Mouse (Mus musculus) MEL (cell line): ENCODE measurements around the gene Nptn. TPM values are rescaled to one million over a fixed set of nuclear protein-coding genes. Genes with fewer than 3 reads are reported as not detected.

ENCODE experiments used
- DNase-seq: peaks from one replicate; pipeline ENCODE4 v3.0.0; 2011; ENCODE audit warnings: low read depth, low spot score
- H3K27ac ChIP-seq: 2 replicates; pipeline ENCODE4 v1.5.1; 2012; ENCODE audit warnings: low read depth, mild to moderate bottlenecking, control low read depth, low read length, moderate library complexity; ENCODE audit not compliant: control insufficient read depth
- H3K27me3 ChIP-seq, 2 experiments: fragments of 150-350 bp in 1 of 2; sonication (generic) in 1 of 2; 2 replicates each; pipeline ENCODE4 v1.6.1; 2012; ENCODE audit warnings: low read length in 2 of 2, mild to moderate bottlenecking in 2 of 2, improper control_type of control experiment in 1 of 2, moderate library complexity in 1 of 2; ENCODE audit not compliant: insufficient read depth in 2 of 2, control insufficient read depth in 1 of 2
- H3K36me3 ChIP-seq, 2 experiments: 2 replicates each; pipeline ENCODE4 v1.6.1; 2012 to 2014; ENCODE audit warnings: low read length in 2 of 2, improper control_type of control experiment in 1 of 2, inconsistent platforms in 1 of 2, mild to moderate bottlenecking in 1 of 2; ENCODE audit not compliant: insufficient read depth in 2 of 2, control insufficient read depth in 1 of 2
- H3K4me1 ChIP-seq, 2 experiments: fragments of 150-350 bp in 1 of 2; sonication (generic) in 1 of 2; 2 replicates each; pipeline ENCODE4 v1.6.1; 2012; ENCODE audit warnings: low read length in 2 of 2, improper control_type of control experiment in 1 of 2, mild to moderate bottlenecking in 1 of 2; ENCODE audit not compliant: insufficient read depth in 2 of 2, control insufficient read depth in 1 of 2
- H3K4me3 ChIP-seq, 2 experiments: fragments of 150-350 bp in 1 of 2; sonication (generic) in 1 of 2; 2 replicates each; pipeline ENCODE4 v1.5.1; 2012; ENCODE audit warnings: low read depth in 2 of 2, low read length in 2 of 2, mild to moderate bottlenecking in 2 of 2, moderate library complexity in 2 of 2, control low read depth in 1 of 2, improper control_type of control experiment in 1 of 2; ENCODE audit not compliant: control insufficient read depth in 1 of 2, insufficient read depth in 1 of 2
- H3K79me2 ChIP-seq: 2 replicates; pipeline ENCODE4 v1.6.1; 2012; ENCODE audit warnings: mild to moderate bottlenecking, low read length, moderate library complexity; ENCODE audit not compliant: control insufficient read depth, poor library complexity, insufficient read depth
- H3K9ac ChIP-seq: 2 replicates; pipeline ENCODE4 v1.6.1; 2012; ENCODE audit warnings: low read depth, mild to moderate bottlenecking, control low read depth, low read length, moderate library complexity; ENCODE audit not compliant: control insufficient read depth, poor library complexity, severe bottlenecking
- H3K9me3 ChIP-seq: fragments of 150-350 bp; sonication (generic); replicated peaks from 2 replicates; pipeline ENCODE4 v1.6.1; 2012; ENCODE audit warnings: mild to moderate bottlenecking, low read length, improper control_type of control experiment, moderate library complexity; ENCODE audit not compliant: insufficient read depth
- CHD1 ChIP-seq: IDR thresholded peaks from 2 replicates; pipeline ENCODE4 v1.6.1; 2012; ENCODE audit warnings: low read depth, mild to moderate bottlenecking, inconsistent platforms, low read length, improper control_type of control experiment
- CTCF ChIP-seq, 3 experiments: IDR thresholded peaks in 2 of 3; conservative IDR thresholded peaks in 1 of 3; 2 replicates each; pipeline ENCODE4 v1.5.1; 2011 to 2012; ENCODE audit warnings: low read length in 3 of 3, low read depth in 2 of 3, mild to moderate bottlenecking in 2 of 3, improper control_type of control experiment in 1 of 3, inconsistent platforms in 1 of 3, mixed read lengths in 1 of 3, moderate library complexity in 1 of 3; ENCODE audit not compliant: control insufficient read depth in 1 of 3, insufficient read depth in 1 of 3, poor library complexity in 1 of 3, severe bottlenecking in 1 of 3
- E2F4 ChIP-seq: IDR thresholded peaks from 2 replicates; pipeline ENCODE4 v1.6.1; 2011; ENCODE audit warnings: low read depth, low read length, improper control_type of control experiment, borderline replicate concordance
- HCFC1 ChIP-seq: IDR thresholded peaks from 2 replicates; pipeline ENCODE4 v1.6.1; 2012; ENCODE audit warnings: low read depth, mild to moderate bottlenecking, inconsistent platforms, low read length, improper control_type of control experiment, moderate library complexity
- JUND ChIP-seq: IDR thresholded peaks from 2 replicates; pipeline ENCODE4 v1.6.1; 2011; ENCODE audit warnings: low read depth, mild to moderate bottlenecking, improper control_type of control experiment, low read length
- MAX ChIP-seq: IDR thresholded peaks from 2 replicates; pipeline ENCODE4 v1.6.1; 2011; ENCODE audit warnings: low read length, improper control_type of control experiment
- MXI1 ChIP-seq: IDR thresholded peaks from 2 replicates; pipeline ENCODE4 v1.6.1; 2011; ENCODE audit warnings: mild to moderate bottlenecking, low read depth, low read length, improper control_type of control experiment
- MYC ChIP-seq: IDR thresholded peaks from 2 replicates; pipeline ENCODE4 v1.6.1; 2011; ENCODE audit warnings: low read depth, mild to moderate bottlenecking, low read length, improper control_type of control experiment, moderate library complexity
- NELFE ChIP-seq: IDR thresholded peaks from 2 replicates; pipeline ENCODE4 v1.6.1; 2011; ENCODE audit warnings: low read depth, low read length, improper control_type of control experiment
- POLR2AphosphoS5 ChIP-seq: IDR thresholded peaks from 2 replicates; pipeline ENCODE4 v1.6.1; 2012; ENCODE audit warnings: low read depth, borderline replicate concordance, mild to moderate bottlenecking, inconsistent platforms, low read length, moderate library complexity, mixed read lengths
- RAD21 ChIP-seq: IDR thresholded peaks from 2 replicates; pipeline ENCODE4 v1.6.1; 2011; ENCODE audit warnings: mild to moderate bottlenecking, low read depth, low read length, improper control_type of control experiment
- SMC3 ChIP-seq: IDR thresholded peaks from 2 replicates; pipeline ENCODE4 v1.6.1; 2011; ENCODE audit warnings: low read depth, low read length, improper control_type of control experiment
- UBTF ChIP-seq: IDR thresholded peaks from 2 replicates; pipeline ENCODE4 v1.6.1; 2012; ENCODE audit warnings: low read depth, mild to moderate bottlenecking, inconsistent platforms, low read length, improper control_type of control experiment, moderate library complexity, borderline replicate concordance; ENCODE audit not compliant: insufficient read depth
- USF2 ChIP-seq, 2 experiments: IDR thresholded peaks; 2 replicates each; pipeline ENCODE4 v1.6.1; 2011 to 2012; ENCODE audit warnings: improper control_type of control experiment in 2 of 2, low read length in 2 of 2, borderline replicate concordance in 1 of 2, inconsistent platforms in 1 of 2, low read depth in 1 of 2, mild to moderate bottlenecking in 1 of 2; ENCODE audit not compliant: insufficient read depth in 1 of 2
- ZC3H11A ChIP-seq: IDR thresholded peaks from 2 replicates; pipeline ENCODE4 v1.6.1; 2012; ENCODE audit warnings: low read depth, mild to moderate bottlenecking, inconsistent platforms, low read length, improper control_type of control experiment
- ZNF384 ChIP-seq: IDR thresholded peaks from 2 replicates; pipeline ENCODE4 v1.6.1; 2012; ENCODE audit warnings: low read depth, mild to moderate bottlenecking, inconsistent platforms, low read length, improper control_type of control experiment
- polyA plus RNA-seq, 2 experiments: library from polyadenylated mRNA; stranded (reverse) in 1 of 2; unstranded in 1 of 2; fragments of >175 nt in 1 of 2; fragments of >200 nt in 1 of 2; gene quantifications; 2 replicates each; pipeline versions ENCODE4 v1.2.1 to v1.2.4; 2012; ENCODE audit warnings: low replicate concordance in 2 of 2, low read depth in 1 of 2; ENCODE audit not compliant: insufficient read length in 2 of 2, insufficient read depth in 1 of 2, missing spikeins in 1 of 2
- total RNA-seq: library from RNA; depleted of rRNA; stranded (reverse); fragments of 300-350 nt; gene quantifications from 2 replicates; pipeline ENCODE4 v1.2.3, GENCODE M21; 2012

Nptn gene
- total and polyA plus RNA-seq, 3 experiments: 71.4 to 199 TPM; not detected in 1

DNA sequence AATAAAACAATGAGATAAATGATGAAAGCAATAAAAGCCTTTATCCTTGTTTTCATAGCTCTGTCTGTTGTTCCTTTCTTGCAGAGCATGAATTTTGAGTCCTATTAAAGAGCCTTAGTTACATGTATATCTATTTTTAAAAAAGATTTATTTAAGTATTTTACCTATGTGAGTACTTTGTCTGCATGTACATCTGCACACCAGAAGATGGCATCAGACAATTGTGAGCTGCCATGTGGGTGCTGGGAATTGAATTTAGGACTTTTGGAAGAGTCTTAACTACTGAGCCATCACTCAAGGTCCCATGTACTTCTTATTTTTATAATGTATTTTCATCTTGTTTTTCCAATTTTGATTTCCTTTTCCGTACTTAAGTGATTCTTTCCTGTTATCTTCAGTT lies 13.3 kb downstream of the Nptn start:
- TF ChIP-seq ZC3H11A (no peak), SMC3 (peak; percentile 9; the same call in 1 of the 2 replicates), CTCF (IDR thresholded peaks at IDR 0.05 in 2 of 3, conservative IDR thresholded peaks at IDR 0.05 in 1 of 3; ENCODE audit: control insufficient read depth in 1 of 3, insufficient read depth in 1 of 3, low read depth in 2 of 3, low read length in 3 of 3, poor library complexity in 1 of 3, severe bottlenecking in 1 of 3) (peak in 1 of 3 experiments; percentile 7; a peak in 1 of 6 replicates), RAD21 (peak; percentile 12; the same call in 1 of the 2 replicates)
- no peak overlapping the region for H3K9ac ChIP-seq
- no peak for DNase-seq
- peaks cover 9 to 13% of the 10 kb centered on the region in 2 experiments for H3K36me3 ChIP-seq
- no peaks in the 10 kb centered on the region for H3K9me3 ChIP-seq
- no peak overlapping the region for H3K4me3 ChIP-seq
- H3K4me1 ChIP-seq: peaks cover 0 to 8% of the 10 kb centered on the region in 2 experiments; a peak in 2 of 4 replicates
- H3K27me3 ChIP-seq: no peaks in the 10 kb centered on the region
- H3K27ac ChIP-seq: no peak overlapping the region
- peaks cover 32% of the 10 kb centered on the region for H3K79me2 ChIP-seq

DNA sequence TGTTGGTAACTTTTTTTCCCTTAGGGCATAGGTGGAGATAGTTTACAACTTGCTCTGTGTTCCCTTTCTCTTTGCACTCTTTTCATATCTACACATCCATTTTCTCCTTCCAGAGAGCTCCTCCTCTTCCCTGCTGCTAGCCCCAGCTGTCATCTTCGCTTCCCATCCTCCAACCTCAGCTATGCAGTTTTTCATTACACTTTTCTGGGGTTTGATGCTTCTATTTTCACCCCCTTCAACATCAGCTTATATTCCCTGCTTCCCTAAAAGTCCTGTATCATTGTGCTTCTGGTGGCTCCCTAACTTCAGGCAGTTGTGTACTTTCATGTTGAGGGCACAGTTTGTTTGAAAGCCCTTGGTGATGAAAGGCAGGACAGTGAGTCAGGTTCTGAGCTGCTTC lies 31.8 kb downstream of the Nptn start:
- peaks cover 33% of the 10 kb centered on the region for H3K79me2 ChIP-seq
- no peaks in the 10 kb centered on the region for H3K27me3 ChIP-seq
- H3K4me1 ChIP-seq: peaks cover 14 to 35% of the 10 kb centered on the region in 2 experiments
- TF ChIP-seq SMC3: no peak
- TF ChIP-seq POLR2AphosphoS5: no peak
- no peak for TF ChIP-seq E2F4
- TF ChIP-seq RAD21: no peak
- no peak for TF ChIP-seq USF2 (IDR thresholded peaks at IDR 0.05; ENCODE audit: borderline replicate concordance in 1 of 2, insufficient read depth in 1 of 2, low read depth in 1 of 2, low read length in 2 of 2)
- no peak for TF ChIP-seq CHD1
- TF ChIP-seq ZNF384: no peak
- TF ChIP-seq HCFC1: no peak
- TF ChIP-seq UBTF: no peak
- no peak for TF ChIP-seq MXI1
- TF ChIP-seq MYC: no peak
- no peak for TF ChIP-seq NELFE
- no peak for TF ChIP-seq MAX
- TF ChIP-seq JUND: no peak
- no peak overlapping the region for H3K9ac ChIP-seq
- H3K9me3 ChIP-seq: no peaks in the 10 kb centered on the region
- H3K36me3 ChIP-seq: peaks cover 0 to 44% of the 10 kb centered on the region in 2 experiments; a peak in 2 of 4 replicates
- H3K27ac ChIP-seq: no peak overlapping the region
- no peak for DNase-seq
- H3K4me3 ChIP-seq: no peak overlapping the region
